Mouse (Mus musculus) retina, adult 2 months (tissue): Measurements from ENCODE around the gene Tbcd.

Experiments used
- DNase-seq: peaks from one replicate; pipeline ENCODE4 v3.0.0-alpha.2; 2012; ENCODE audit warnings: low read depth, low spot score

Tbcd gene

DNA sequence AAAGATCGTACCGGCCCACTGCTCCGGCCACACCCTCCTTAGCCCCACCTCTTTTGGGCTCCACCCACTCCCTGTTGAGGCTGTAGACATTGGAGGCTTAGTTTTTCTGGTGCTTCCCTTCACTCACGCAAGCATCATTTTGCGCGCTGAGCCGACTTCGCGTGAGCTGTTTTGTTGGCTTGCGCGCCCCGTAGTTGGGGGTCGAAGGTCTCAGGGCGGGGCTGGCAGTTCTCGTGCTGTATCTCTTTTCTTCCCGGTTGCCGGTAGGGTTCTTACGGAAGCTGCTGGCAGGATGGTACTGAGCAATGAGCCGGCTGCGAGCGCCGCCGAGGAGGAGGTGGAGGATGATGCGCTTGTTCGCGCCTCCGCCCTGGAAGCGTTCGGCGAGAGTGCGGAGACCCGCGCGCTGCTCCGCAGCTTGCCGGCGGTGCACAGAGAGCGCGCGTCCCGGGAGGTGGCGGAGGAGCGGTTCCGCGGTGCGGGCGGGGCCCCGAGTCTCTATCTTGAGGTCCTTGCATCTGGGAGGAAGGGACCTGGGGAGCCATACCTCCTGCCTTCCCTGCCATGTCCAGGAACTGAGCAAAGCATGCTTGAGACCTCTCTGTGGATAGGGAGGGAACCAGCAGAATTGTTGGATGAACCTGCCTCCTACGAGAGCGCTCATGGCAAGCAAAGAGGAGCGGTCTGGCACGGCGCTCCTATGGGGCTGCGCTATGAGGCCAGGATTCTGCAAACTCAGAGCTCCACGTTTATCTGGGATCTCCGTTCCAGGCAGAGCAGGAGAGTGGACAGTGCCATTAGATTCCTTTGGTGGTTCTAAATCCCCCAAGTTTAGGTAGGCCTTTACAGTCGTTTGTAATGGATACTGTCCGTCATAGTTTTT lies at the start of gene Tbcd:
Gene Tbcd, plus strand, starts transcription at position 197 of the 883 bp plus-strand sequence.
- peak; percentile 81 for DNase-seq

DNA sequence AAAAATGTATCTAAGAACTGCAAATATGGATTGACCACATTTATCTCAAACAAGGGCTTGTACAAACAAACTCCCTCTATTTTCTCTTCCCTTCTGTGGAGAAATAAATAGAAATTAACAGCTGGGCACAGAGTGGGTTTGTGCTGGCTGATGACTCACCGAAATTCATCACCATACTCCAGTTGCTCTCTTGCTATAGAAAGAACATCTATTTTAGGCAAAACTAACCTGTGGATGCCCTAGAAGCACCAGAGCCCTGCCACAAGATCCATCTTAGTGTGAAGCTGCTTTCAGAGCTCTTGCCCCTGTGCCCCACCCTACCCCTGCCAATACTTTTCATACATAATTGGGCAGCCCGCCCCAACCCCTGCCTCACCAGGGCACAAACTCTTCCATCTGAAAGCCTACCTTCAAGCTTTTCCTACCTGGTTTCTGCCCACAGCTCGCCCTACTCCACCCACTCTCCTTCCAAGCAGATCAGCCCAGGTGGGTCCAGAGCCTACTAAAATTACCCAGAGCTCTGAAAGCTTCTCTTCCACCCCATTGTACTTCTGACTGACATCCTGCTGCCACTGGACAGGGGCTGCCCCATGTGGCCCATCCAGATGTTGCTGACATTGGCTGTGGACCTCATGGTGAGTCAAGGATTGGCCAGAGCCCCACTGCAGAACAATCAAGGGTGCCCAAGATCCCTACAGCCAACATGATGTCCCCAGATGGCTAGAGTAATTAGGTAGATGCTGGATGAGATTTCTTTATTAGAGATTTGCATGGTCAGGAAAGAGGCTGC lies 44.2 kb upstream of the Tbcd start:
- no peak for DNase-seq

DNA sequence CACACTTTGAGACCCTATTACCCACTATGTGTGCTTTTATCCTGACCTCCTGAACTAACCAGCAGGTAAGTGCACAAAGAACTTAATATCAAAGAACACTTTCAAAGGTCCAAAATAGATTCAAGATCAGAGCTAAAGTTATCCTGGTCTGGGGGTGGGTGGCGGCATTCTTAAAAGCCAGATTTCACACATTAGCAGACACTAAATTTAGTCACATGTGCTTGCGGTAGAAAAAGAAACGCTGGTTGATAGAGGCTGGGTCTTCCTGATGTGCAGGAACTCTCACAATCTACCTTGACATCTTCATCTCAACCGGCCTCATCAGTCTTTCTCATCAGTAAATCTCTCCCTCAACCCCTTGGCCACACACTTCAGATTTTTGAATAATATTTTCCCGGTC lies 37.0 kb upstream of the Tbcd start:
- no peak for DNase-seq

DNA sequence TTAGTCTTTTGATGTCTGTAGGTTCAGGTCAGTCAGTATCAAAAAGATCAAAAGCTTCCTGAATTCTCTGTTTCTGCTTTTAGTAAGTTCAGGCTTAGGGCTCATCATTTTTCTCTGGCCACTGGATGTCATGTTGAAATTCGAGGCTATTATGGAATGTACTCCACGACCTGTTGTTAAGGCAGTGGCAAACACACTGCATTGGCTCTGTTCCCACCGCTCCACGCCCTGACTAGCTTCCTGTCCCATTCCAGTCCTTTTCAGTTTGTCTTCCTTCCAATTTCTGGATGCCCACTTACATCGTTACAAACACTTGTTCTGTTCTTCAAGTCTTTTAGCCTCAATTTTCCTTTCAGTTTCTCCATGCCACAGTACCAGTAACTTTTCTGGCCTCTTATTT lies 36.4 kb upstream of the Tbcd start:
- DNase-seq, result no peak

DNA sequence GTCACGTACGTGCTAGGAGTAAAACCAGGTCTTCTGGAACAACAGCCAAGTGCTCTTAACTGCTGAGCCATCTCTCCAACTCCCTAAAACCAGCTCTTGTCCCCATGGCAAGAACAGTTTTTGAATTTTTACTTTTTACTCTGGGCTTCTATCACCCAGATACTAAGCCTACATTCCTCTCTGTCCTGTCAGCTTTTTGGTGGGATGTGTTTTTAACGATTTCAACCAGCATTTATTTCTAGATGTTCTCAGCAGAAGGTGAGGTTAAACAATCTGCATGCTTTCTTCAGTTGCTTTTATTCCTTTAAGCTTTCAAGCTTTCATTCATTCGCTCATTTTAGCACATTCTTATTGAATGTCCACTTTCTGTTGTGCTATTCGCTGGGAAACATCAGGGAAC lies 33.8 kb upstream of the Tbcd start:
- DNase-seq, result no peak

DNA sequence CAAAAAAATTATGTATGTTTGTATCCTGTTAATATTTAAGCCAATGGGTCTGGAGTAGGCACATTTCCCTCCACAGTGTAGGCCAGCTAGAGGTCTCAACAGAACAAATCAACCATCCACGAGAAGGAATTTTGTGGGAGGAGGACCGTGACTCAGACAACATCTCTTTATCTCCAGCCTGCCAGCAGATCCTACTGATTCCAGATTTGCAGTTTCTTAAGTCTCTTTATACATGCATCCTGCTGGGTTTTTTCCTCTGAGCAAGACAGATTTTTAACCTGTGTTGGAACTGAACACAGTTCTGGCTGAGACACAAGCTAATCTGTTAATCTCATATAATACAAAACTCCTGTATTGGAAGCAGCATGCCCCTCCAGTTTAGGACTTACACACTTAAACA lies 32.8 kb upstream of the Tbcd start:
- DNase-seq, result no peak

DNA sequence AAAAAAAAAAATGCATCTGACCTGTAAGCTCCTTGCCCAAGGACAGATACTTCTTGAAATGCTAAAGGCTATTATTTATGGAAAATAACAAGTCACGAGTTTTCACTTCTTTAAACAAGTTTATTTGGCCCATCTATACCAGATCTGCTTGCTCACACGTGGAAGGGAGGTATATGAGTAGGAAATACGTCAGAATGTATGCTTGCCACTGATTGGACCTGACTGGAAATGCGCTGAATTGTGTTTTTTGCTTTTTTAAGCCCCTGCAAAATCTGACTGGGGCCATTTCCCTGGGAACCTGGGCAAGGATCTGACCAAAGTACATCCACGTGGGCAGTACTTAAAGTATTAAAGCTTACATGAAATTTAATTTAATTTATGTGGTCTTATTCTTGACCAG lies 31.4 kb upstream of the Tbcd start:
- no peak for DNase-seq

DNA sequence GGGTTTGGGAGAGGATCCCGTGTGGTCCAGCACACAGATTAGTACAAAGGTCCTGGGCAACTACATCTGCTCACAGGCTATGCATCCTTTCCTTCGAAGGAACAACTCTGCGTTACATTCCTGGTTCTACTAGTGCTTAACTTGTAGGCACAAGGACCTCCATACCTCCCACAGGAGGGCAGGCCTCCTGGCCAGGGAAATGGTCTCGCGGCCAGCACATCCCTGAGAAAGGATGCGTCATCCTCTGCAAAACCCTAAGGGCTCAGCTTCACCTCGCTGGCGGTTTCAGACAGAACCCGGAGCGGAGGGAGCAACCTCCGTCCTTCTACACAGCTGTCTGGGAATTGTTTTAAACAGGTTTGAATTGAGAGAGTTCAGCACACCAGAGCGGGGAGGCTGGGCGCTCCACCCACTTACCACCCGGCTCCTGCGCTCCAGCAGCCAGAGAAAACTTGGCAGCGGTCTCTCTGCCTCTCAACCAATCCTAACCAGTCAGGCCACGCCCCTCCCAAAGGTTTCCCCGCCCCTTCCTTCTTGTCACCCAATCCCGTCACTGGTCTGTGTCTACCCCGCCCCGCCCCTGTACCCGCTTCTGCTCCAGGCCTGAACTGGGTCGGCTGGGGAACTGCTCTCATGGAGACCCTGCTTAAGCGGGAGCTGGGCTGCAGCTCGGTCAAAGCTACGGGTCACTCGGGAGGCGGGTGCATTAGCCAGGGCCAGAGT lies 30.8 kb upstream of the Tbcd start, which contains the start of gene Fn3krp:
Gene Fn3krp, plus strand, starts transcription at position 572 of the 723 bp plus-strand sequence.
- DNase-seq, result peak; percentile 92

DNA sequence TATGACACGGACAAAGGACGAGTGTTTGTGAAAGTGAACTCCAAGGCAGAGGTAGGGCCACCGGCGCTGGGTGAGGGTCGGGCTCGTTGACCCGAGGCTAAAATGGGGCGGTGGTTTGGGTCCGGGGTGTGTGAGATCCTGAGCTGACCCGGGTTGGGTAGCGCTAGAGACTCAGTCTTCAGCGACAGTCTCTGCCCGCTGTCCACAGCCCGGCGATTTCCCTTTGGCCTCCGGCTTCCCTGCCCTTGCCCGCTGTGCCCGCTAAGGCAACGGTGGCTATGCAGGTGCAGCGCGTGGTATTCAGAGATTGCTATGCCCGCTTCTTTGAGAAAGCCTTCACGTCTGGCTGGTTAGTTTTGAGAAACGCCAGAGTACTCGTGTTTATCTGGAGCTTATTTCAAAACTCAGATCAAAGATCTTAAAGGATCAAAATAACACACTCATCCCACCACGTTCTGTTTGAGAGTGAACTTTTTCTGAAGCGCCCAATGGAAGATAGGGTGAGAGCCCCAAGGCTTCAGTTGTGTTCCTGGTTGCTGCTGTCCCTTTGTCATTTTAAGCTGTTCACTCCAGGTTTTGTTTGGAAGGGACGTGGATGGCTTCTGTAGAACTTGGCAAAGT lies 30.1 kb upstream of the Tbcd start:
- DNase-seq, result no peak

DNA sequence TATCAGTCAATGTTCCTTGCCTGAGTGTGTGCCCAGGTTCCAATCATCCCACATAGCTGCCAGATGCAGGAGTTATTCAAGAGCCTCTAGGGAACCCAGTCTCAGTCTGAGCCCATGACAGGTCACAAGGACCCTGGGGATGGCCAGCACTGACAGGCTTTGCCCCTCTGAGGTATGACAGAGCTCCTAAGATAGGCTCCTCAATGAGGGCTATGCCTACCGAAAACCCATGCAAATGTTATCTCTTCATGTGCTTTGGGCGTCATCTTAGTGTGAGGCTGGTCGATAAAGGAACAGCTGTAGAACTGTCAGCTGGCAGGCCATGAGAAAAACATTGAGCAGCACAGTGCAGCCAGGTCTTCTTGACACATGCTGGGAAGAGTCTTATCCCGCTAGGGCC lies 18.4 kb upstream of the Tbcd start:
- no peak for DNase-seq

DNA sequence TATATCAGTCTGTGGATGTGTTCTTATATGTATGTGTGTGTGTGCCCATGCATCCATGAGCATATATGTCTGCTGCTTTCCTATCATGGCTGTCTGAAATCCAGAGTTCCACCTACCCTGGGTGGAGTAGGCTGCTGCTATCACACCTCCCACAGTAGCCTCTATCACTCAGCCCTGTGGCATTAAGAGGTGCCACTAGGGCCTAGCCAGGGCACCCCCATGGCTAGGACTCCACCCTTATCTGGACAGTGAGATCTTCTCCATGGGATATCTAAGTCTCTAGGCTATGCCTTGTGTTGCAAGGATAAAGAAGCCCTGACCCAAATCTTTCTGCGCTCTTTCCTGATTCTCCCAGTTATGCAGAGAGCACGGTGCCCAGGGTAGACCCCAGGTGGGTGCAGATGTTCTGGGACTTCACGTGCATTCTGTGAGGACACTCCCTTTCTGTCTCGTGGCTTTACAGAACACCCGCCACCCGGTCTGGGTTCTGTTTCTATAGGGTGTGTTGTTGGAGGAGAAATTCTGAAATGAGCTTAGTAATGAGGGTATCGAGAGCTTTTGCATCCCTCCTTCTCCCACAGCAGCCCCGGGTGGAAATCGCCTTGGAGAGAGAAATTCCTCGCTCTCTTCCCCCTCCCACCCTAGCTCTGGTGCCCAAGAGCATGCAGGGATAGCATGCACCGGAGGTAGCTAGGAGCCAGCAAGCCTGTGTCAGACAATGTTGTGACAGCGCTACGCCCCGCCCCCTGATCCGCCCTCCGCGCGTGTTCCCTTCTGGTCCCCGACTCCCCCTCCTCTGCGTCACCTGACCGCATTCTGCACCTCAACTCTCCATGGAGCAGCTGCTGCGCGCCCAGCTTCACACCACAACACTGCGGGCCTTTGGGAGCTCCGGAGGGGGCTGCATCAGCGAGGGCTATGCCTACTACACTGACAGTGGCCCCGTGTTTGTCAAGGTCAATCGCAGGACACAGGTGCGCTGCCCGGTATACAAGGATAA lies 17.3 kb upstream of the Tbcd start, which contains the start of gene Fn3k:
Gene Fn3k, plus strand, starts transcription at position 758 of the 1,000 bp plus-strand sequence.
- peak; percentile 81 for DNase-seq

DNA sequence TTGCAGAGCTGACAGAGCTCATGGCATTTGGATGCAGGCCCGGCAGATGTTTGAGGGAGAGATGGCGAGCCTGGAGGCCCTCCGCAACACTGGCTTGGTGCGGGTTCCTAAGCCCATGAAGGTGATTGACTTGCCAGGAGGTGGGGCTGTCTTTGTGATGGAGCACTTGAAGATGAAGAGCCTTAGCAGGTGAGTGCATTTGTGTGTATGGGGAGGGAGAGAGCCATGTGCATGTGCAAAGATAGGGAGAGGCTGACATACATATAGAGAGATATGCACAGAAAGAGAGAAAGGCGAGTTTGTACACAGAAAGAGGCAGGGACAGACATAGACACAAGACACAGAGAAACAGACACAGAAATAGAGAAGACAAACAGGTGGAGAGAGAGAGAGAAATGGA lies 14.5 kb upstream of the Tbcd start:
- DNase-seq, result no peak

DNA sequence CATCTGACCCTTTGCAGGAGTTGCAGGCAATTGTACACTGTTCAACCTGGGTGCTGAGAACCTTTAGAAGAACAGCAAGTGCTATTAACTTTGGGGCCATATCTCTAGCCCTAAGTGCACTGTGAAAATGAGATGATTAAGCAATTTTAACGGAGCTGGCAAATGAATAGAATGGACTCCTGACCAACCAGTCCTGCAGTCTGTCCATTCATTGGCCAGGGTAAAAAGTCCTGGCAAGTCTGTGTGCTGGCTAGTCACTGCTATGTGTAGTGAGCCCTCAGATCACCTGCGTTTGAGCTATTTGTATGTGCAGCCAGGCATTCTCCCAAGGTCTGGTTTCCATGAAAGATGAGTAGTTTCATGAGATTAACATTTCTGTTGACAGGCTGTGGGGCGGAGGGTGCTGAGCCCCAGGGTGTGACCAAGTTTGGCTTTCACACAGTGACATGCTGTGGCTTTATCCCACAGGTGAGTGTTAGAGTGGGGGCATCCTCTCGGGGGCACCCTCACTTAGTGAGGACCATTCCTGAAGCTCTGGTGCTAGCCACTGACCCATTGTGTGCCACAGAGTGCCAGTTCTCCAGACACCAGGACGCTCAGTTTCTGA lies 12.0 kb upstream of the Tbcd start:
- no peak for DNase-seq

DNA sequence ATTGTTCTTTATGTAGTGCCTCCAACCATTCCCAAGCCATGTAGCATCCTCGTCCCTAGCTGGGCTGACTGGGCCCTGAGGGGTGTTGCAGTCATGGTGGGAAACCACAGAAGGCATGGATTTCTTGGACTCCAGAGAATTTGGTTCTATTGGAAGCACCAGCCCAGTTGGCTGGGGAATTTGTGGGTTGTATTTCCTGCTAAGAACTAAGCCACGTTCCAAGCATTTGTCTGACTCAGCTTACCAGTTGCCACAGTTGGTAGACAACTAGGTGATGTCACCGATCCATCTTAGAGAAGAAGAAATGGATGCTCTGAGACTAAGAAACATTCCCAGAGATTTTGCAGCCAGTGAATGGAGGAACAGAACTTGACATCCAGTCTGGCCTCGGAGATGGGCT lies 10.1 kb upstream of the Tbcd start:
- no peak for DNase-seq

DNA sequence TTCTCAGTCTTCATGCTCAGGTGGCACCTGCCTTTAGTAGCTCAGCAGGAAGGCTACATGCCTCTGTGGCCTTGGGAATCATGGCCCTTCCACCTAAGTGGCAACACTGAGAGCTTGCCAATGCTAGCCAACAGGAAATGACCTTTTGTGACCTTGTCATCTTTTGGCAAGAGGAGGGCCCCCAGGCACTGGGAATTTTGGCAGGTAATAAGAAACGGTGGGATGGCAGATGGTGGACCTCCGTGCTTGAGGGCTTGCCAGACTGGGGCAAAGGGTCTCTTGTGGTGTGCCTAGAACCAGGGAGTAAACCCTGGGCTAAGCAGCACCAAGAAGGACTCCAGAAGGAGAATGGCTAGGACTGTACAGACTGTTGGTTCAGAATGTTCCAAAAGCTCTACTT lies 9.7 kb upstream of the Tbcd start:
- DNase-seq, result no peak

DNA sequence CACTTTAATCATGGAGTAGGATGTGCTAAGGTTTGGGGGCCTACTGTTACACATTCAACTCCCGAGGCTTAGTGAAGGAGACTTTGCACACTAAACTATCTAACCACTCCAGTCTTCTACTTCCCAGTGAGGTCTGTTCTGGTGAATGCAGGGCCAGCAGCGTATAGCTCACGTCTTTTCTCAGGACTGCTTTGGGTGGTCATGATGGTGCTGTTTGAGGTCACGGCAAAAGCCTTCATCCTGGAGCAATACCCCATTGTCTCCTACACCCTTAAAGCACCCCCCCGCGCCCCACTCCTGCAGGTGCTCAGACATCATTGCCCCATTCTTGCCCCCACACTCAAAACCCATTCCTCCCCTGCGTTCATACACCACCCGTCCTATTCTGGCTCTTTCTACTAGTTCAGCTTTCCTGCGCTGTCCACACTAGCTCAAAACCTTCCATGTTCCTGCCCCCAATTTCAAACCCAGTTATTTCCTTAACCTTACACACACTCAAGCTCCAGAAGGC lies 478 bp upstream of the Tbcd start:
- DNase-seq, result no peak

DNA sequence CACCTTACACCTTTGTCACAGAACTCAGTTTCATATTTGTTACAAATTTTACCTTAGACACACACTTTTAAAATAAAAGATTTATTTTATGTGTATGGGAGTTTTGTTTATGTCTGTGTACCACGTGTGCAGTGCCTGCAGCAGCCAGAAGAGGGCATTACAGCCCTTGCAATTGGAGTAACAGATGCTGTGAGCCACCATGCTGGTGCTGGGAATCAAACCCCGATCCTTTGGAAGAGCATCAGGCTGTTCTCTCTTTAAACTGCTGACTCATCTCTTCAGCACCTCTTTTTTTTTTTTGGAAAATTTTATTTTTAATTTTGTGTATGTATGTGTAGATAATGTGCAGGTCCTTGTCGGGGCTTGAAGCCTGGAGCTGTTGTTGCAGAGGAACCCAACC lies 6.1 kb downstream of the Tbcd start:
- DNase-seq, result no peak

DNA sequence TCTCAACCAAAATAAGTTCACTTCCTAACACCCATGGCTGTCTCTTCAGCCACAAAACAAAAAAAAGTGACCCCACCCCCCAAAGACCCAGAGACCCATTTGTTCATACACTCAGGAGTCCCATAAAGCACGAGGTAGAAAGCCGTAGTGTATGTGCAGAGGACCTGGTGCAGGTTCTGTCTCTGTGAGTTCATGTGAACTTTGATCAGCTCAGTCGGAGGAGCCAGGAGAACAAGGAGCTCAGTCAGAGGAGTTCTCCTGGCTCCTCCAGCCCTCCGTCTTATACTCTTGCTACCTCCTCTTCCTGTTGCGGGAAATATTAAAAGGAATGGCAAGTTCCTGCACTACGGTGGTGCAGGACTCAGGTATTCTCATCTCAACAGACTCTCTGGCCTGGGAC lies 15.7 kb downstream of the Tbcd start:
- DNase-seq, result no peak

DNA sequence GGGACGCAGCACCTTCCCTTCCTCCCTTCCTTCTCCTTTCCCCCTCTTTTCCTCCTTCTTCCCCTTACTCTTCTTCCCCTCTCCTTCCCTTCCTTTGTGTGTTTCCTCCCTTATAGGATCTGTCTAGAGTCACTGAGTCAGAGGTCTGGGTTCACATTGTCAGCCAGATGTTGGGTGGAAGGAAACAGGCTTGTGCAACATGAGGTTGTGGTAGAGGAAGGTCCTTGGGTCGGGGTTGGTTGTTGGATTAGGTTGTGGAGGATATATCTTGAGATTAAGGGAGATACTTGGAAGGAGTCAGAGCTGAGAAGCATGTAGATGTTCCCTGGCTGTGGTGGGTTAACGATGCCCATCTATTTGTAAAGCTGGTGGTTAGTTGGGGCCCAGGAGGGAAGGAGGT lies 23.1 kb downstream of the Tbcd start:
- no peak for DNase-seq
